Mouse (Mus musculus) limb, embryonic 15.5 days (tissue): Measurements from ENCODE around the gene Gtpbp2. TPM values are rescaled to one million over a fixed set of nuclear protein-coding genes. Genes with fewer than 3 reads are reported as not detected.

Experiments
- ATAC-seq: fragments of 200-750 bp; cut with Nextera tagmentation; 2 replicates; pipeline ENCODE4 v1.8.0; 2017; ENCODE audit warnings: low read depth, moderate TSS enrichment; ENCODE audit not compliant: insufficient number of reproducible peaks, low FRiP score, low TSS enrichment
- H3K27ac ChIP-seq: fragments of 300-500 bp; sonication (generic); 2 replicates; pipeline ENCODE4 v1.5.1; 2015; ENCODE audit warnings: moderate library complexity, mild to moderate bottlenecking, inconsistent platforms
- H3K27me3 ChIP-seq: fragments of 300-500 bp; sonication (generic); 2 replicates; pipeline ENCODE4 v1.6.1; 2015; ENCODE audit warnings: inconsistent platforms
- H3K36me3 ChIP-seq: fragments of 300-500 bp; sonication (generic); 2 replicates; pipeline ENCODE4 v1.6.1; 2015; ENCODE audit warnings: inconsistent platforms
- H3K4me1 ChIP-seq: fragments of 300-500 bp; sonication (generic); 2 replicates; pipeline ENCODE4 v1.6.1; 2015; ENCODE audit warnings: inconsistent platforms
- H3K4me2 ChIP-seq: fragments of 300-500 bp; sonication (generic); 2 replicates; pipeline ENCODE4 v1.6.1; 2015; ENCODE audit warnings: mild to moderate bottlenecking, inconsistent platforms
- H3K4me3 ChIP-seq: fragments of 300-500 bp; sonication (generic); 2 replicates; pipeline ENCODE4 v1.5.1; 2015; ENCODE audit warnings: mild to moderate bottlenecking, inconsistent platforms
- H3K9ac ChIP-seq: fragments of 300-500 bp; sonication (generic); 2 replicates; pipeline ENCODE4 v1.6.1; 2015; ENCODE audit warnings: inconsistent platforms
- H3K9me3 ChIP-seq: fragments of 300-500 bp; sonication (generic); 2 replicates; pipeline ENCODE4 v1.6.1; 2016; ENCODE audit warnings: inconsistent platforms
- WGBS: fragments of 180-500 bp; shearing (Covaris S2); methylation state at CpG from one replicate; pipeline ENCODE4 v1.1.7; 2015; 5-methylcytosine and 5-hydroxymethylcytosine counted together
- polyA plus RNA-seq: library from polyadenylated mRNA; unstranded; fragments of >200 nt; fragmentation: Nextera tagmentation; extraction: Ambion mirVana; gene quantifications from 2 replicates; pipeline ENCODE4 v1.2.1, GENCODE M21; 2015

The Gtpbp2 gene
- polyA plus RNA-seq, 1 experiment from 2014 or later: 39.6 TPM

GRCm38 (mm10) chr17:46157131-46157530 lies 3.7 kb upstream of the Gtpbp2 start:
- ATAC-seq: no peak
- Histone ChIP-seq H3K9ac (no peak overlapping the region), H3K27ac (no peak overlapping the region), H3K27me3 (no peaks in the 10 kb centered on the region), H3K36me3 (no peaks in the 10 kb centered on the region), H3K4me2 (no peak overlapping the region), H3K4me1 (peaks cover 14% of the 10 kb centered on the region), H3K9me3 (no peaks in the 10 kb centered on the region), H3K4me3 (no peak overlapping the region)
- WGBS: 86% methylated on average over 8 of the region's 8 CpGs

GRCm38 (mm10) chr17:46159236-46159635 lies 1.6 kb upstream of the Gtpbp2 start:
- Histone ChIP-seq H3K4me2 (no peak overlapping the region; the same call in 1 of the 2 replicates), H3K36me3 (peaks cover 5% of the 10 kb centered on the region; the same call in 1 of the 2 replicates), H3K27ac (peak overlapping the region; percentile 89), H3K27me3 (no peaks in the 10 kb centered on the region), H3K9ac (no peak overlapping the region), H3K9me3 (no peaks in the 10 kb centered on the region), H3K4me1 (peaks cover 17% of the 10 kb centered on the region), H3K4me3 (no peak overlapping the region)
- 54% methylated on average over 2 of the region's 2 CpGs for WGBS
- ATAC-seq: no peak

GRCm38 (mm10) chr17:46160090-46160662 lies 656 bp upstream of the Gtpbp2 start:
- H3K9ac ChIP-seq: peak overlapping the region; percentile 27; the same call in 1 of the 2 replicates
- peak; percentile 66 for ATAC-seq
- under 1% methylated on average over 16 of the region's 16 CpGs for WGBS
- no peaks in the 10 kb centered on the region for H3K9me3 ChIP-seq
- no peaks in the 10 kb centered on the region for H3K27me3 ChIP-seq
- peaks cover 15% of the 10 kb centered on the region for H3K36me3 ChIP-seq
- peaks cover 17% of the 10 kb centered on the region for H3K4me1 ChIP-seq
- H3K27ac ChIP-seq: peak overlapping the region; percentile 89
- H3K4me3 ChIP-seq: peak overlapping the region; percentile 82
- peak overlapping the region; percentile 81 for H3K4me2 ChIP-seq

DNA sequence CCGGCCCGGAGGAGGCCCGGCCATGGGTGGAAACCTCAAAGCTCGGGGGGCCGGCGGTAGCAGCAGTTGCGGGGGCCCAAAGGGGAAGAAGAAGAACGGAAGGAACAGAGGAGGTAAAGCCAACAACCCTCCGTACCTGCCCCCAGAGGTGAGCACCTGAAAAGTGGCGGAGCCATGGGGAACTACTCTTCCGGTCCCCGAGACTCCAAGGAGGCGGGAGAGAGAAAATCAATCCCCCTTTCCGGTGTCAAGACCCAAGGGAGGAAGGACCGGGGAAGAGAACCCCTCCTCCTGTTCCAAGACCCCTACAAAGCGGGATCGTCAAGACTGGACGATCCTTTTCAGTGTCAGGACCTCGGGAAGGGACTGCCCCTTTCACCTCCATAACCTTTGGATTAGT lies 347 bp downstream of the Gtpbp2 start:
- H3K36me3 ChIP-seq: peaks cover 25% of the 10 kb centered on the region
- peak overlapping the region; percentile 85 for H3K27ac ChIP-seq
- H3K9ac ChIP-seq: peak overlapping the region; percentile 79
- peak overlapping the region; percentile 61 for H3K4me2 ChIP-seq
- H3K27me3 ChIP-seq: no peaks in the 10 kb centered on the region
- peaks cover 17% of the 10 kb centered on the region for H3K4me1 ChIP-seq
- under 1% methylated on average over 19 of the region's 19 CpGs for WGBS
- H3K4me3 ChIP-seq: peak overlapping the region; percentile 82
- H3K9me3 ChIP-seq: no peaks in the 10 kb centered on the region
- no peak for ATAC-seq

DNA sequence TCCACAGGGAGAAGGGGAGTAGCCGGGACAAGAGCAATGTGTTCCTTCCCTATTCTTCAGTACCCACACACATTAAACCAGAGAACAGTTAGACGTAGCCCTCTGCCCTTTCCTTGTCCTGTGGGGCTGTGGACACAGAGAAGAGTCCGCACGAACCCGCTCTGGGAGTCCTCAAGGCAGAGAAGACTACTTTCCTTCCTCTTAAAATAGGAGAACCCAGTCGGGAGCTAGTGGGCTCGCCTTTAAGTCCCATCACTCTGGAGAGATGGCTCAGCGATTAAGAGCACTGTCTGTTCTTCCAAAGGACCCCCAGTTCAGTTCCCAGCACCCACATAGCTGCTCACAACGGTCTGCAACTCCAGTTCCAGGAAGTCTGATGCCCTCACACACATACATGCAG lies 878 bp downstream of the Gtpbp2 start:
- Histone ChIP-seq H3K9ac (peak overlapping the region; percentile 79), H3K27ac (0 out of 2 replicates have a peak overlapping the region, but pooled peaks have one; percentile 85), H3K4me1 (peaks cover 17% of the 10 kb centered on the region), H3K27me3 (no peaks in the 10 kb centered on the region), H3K36me3 (peaks cover 30% of the 10 kb centered on the region), H3K4me3 (peak overlapping the region; percentile 82), H3K9me3 (no peaks in the 10 kb centered on the region), H3K4me2 (peak overlapping the region; percentile 61)
- WGBS: 58% methylated on average over 9 of the region's 9 CpGs
- ATAC-seq: no peak

DNA sequence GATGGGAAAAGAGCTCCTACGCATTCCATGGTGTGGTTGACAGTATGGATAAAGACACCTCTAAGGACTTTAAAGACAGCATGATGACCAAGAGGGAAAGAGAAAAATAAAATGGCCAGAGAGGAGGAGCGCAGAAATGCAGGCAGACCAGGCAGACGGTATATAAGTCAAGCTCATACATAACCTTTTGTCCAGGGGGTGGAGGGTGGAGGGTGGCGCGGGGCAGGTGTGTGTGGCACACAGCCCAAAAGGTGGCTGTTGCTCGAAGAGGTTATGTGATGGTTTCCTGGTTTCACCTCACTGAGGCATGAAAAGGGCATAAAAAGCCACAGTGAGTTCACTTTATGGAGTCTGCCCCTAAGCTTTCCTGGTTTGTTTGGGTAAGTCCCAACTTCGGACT lies 1.7 kb downstream of the Gtpbp2 start:
- Histone ChIP-seq H3K27ac (no peak overlapping the region), H3K4me1 (peaks cover 17% of the 10 kb centered on the region), H3K9me3 (no peaks in the 10 kb centered on the region), H3K27me3 (no peaks in the 10 kb centered on the region), H3K4me3 (0 out of 2 replicates have a peak overlapping the region, but pooled peaks have one; percentile 4), H3K4me2 (peak overlapping the region; percentile 61; the same call in 1 of the 2 replicates), H3K9ac (no peak overlapping the region), H3K36me3 (peaks cover 38% of the 10 kb centered on the region)
- WGBS: 86% methylated on average over 7 of the region's 7 CpGs
- no peak for ATAC-seq

GRCm38 (mm10) chr17:46162951-46163421 lies 2.2 kb downstream of the Gtpbp2 start:
- 78% methylated on average over 9 of the region's 9 CpGs for WGBS
- no peak overlapping the region for H3K9ac ChIP-seq
- H3K4me2 ChIP-seq: no peak overlapping the region
- H3K9me3 ChIP-seq: no peaks in the 10 kb centered on the region
- H3K27ac ChIP-seq: no peak overlapping the region
- 0 out of 2 replicates have a peak overlapping the region, but pooled peaks have one; percentile 4 for H3K4me3 ChIP-seq
- H3K27me3 ChIP-seq: no peaks in the 10 kb centered on the region
- no peak for ATAC-seq
- H3K4me1 ChIP-seq: peaks cover 17% of the 10 kb centered on the region
- H3K36me3 ChIP-seq: peaks cover 43% of the 10 kb centered on the region

DNA sequence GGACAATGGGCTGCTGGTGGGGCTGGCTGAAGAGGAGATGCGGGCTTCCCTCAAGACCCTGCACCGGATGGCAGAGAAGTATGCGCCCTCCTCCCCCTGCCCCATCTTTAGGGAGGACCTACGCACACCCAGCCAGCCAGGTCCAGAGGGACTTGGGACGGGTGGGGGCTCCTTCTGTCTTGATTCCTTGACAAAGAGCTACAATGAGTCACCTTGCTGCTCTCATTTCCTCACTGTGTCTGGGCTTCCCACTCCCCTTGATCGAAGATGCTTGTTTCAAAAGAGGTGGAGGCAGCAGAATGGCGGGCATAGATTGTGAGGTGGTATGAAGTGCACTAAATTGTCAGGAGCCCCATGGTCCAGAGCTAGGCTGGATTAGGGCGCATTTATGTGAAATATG lies 3.5 kb downstream of the Gtpbp2 start:
- H3K36me3 ChIP-seq: peaks cover 56% of the 10 kb centered on the region
- no peaks in the 10 kb centered on the region for H3K27me3 ChIP-seq
- H3K9me3 ChIP-seq: no peaks in the 10 kb centered on the region
- no peak for ATAC-seq
- no peak overlapping the region for H3K27ac ChIP-seq
- 97% methylated on average over 8 of the region's 8 CpGs for WGBS
- no peak overlapping the region for H3K4me3 ChIP-seq
- H3K4me1 ChIP-seq: peaks cover 20% of the 10 kb centered on the region
- no peak overlapping the region for H3K4me2 ChIP-seq
- H3K9ac ChIP-seq: no peak overlapping the region

- H3K4me2 ChIP-seq: no peak overlapping the region
- peaks cover 20% of the 10 kb centered on the region for H3K4me1 ChIP-seq
- H3K27me3 ChIP-seq: no peaks in the 10 kb centered on the region
- no peak for ATAC-seq
- no peak overlapping the region for H3K9ac ChIP-seq
- no peak overlapping the region for H3K4me3 ChIP-seq
- no peak overlapping the region for H3K27ac ChIP-seq
- H3K9me3 ChIP-seq: no peaks in the 10 kb centered on the region
- peaks cover 61% of the 10 kb centered on the region for H3K36me3 ChIP-seq
- 94% methylated on average over 10 of the region's 10 CpGs for WGBS
These were observed 4.0 kb downstream of the Gtpbp2 start for GRCm38 (mm10) chr17:46164791-46165190.

GRCm38 (mm10) chr17:46165460-46165859 lies 4.6 kb downstream of the Gtpbp2 start:
- no peak overlapping the region for H3K9ac ChIP-seq
- no peak for ATAC-seq
- 84% methylated on average over 12 of the region's 12 CpGs for WGBS
- no peak overlapping the region for H3K4me2 ChIP-seq
- H3K36me3 ChIP-seq: peaks cover 66% of the 10 kb centered on the region
- peaks cover 17% of the 10 kb centered on the region for H3K4me1 ChIP-seq
- no peak overlapping the region for H3K4me3 ChIP-seq
- H3K9me3 ChIP-seq: no peaks in the 10 kb centered on the region
- no peak overlapping the region for H3K27ac ChIP-seq
- H3K27me3 ChIP-seq: no peaks in the 10 kb centered on the region

DNA sequence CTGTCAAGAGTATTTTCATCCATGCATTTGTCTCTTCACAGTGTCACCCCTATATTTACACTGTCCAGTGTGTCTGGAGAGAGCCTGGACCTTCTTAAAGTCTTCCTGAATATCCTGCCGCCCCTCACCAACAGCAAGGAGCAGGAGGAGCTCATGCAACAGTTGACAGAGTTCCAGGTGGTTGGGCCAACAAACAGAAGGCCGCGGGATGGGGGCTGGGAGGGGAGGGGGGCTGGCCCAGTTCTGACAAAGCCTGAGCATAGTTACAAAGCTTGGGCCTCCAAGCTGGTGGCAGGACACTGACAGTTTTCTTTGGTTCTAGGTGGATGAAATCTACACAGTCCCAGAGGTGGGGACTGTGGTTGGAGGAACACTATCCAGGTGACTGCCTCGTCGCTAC lies 5.4 kb downstream of the Gtpbp2 start:
- Histone ChIP-seq H3K4me1 (peaks cover 17% of the 10 kb centered on the region), H3K27me3 (no peaks in the 10 kb centered on the region), H3K4me3 (no peak overlapping the region), H3K36me3 (peaks cover 74% of the 10 kb centered on the region), H3K27ac (no peak overlapping the region), H3K4me2 (no peak overlapping the region), H3K9ac (no peak overlapping the region), H3K9me3 (no peaks in the 10 kb centered on the region)
- WGBS: 85% methylated on average over 5 of the region's 5 CpGs
- ATAC-seq: no peak

GRCm38 (mm10) chr17:46167014-46167413 lies 6.2 kb downstream of the Gtpbp2 start:
- 83% methylated on average over 11 of the region's 11 CpGs for WGBS
- H3K9me3 ChIP-seq: no peaks in the 10 kb centered on the region
- peaks cover 79% of the 10 kb centered on the region for H3K36me3 ChIP-seq

More at GRCm38 (mm10) chr17:46167014-46167413, 6.2 kb downstream of the Gtpbp2 start:
- no peak overlapping the region for H3K9ac ChIP-seq
- no peak for ATAC-seq
- H3K27me3 ChIP-seq: no peaks in the 10 kb centered on the region
- H3K4me3 ChIP-seq: no peak overlapping the region
- peaks cover 13% of the 10 kb centered on the region for H3K4me1 ChIP-seq
- H3K4me2 ChIP-seq: no peak overlapping the region
- no peak overlapping the region for H3K27ac ChIP-seq
